Mouse (Mus musculus) forebrain, postnatal 0 days (tissue): Measurements from ENCODE around the gene Olfr1082. TPM values are rescaled to one million over a fixed set of nuclear protein-coding genes. Genes with fewer than 3 reads are reported as not detected.
"Not testable (repeated sequence)": the region's sequence is repeated elsewhere in the genome, so short reads cannot be mapped to it uniquely, and the experiment has no call there.

Experiments used
- ATAC-seq: fragments of 200-750 bp; cut with Nextera tagmentation; 2 replicates; pipeline ENCODE4 v1.8.0; 2017; ENCODE audit warnings: mild to moderate bottlenecking, moderate library complexity
- DNase-seq: peaks from one replicate; pipeline ENCODE4 v3.0.0-alpha.2; 2015
- H3K27ac ChIP-seq: fragments of 300-500 bp; sonication (generic); 2 replicates; pipeline ENCODE4 v1.5.1; 2014; ENCODE audit warnings: low read depth, mild to moderate bottlenecking, antibody characterized with exemption, low read length, moderate library complexity, mixed read lengths
- H3K27me3 ChIP-seq: fragments of 300-500 bp; sonication (generic); 2 replicates; pipeline ENCODE4 v1.6.1; 2014; ENCODE audit warnings: mild to moderate bottlenecking, low read length, mixed read lengths; ENCODE audit not compliant: insufficient read depth
- H3K36me3 ChIP-seq: fragments of 300-500 bp; sonication (generic); 2 replicates; pipeline ENCODE4 v1.6.1; 2014; ENCODE audit warnings: mild to moderate bottlenecking, moderate library complexity; ENCODE audit not compliant: insufficient read depth
- H3K4me1 ChIP-seq: fragments of 300-500 bp; sonication (generic); 2 replicates; pipeline ENCODE4 v1.6.1; 2014; ENCODE audit warnings: antibody characterized with exemption; ENCODE audit not compliant: insufficient read depth
- H3K4me2 ChIP-seq: fragments of 300-500 bp; sonication (generic); 2 replicates; pipeline ENCODE4 v1.6.1; 2014; ENCODE audit warnings: low read depth, mild to moderate bottlenecking, moderate library complexity
- H3K4me3 ChIP-seq: fragments of 300-500 bp; sonication (generic); 2 replicates; pipeline ENCODE4 v1.5.1; 2014; ENCODE audit warnings: low read depth, low read length, mixed read lengths
- H3K9ac ChIP-seq: fragments of 300-500 bp; sonication (generic); 2 replicates; pipeline ENCODE4 v1.6.1; 2014; ENCODE audit warnings: mild to moderate bottlenecking
- H3K9me3 ChIP-seq: fragments of 300-500 bp; sonication (generic); 2 replicates; pipeline ENCODE4 v1.6.1; 2016; ENCODE audit warnings: low read length
- WGBS: fragments of 180-500 bp; shearing (Covaris S2); extraction: QIAGEN DNeasy Blood & Tissue Kit; methylation state at CpG from one replicate; pipeline ENCODE4 v1.1.7; 2014; 5-methylcytosine and 5-hydroxymethylcytosine counted together
- polyA plus RNA-seq: library from polyadenylated mRNA; unstranded; fragments of >200 nt; fragmentation: Nextera tagmentation; extraction: Ambion mirVana; gene quantifications from 2 replicates; pipeline ENCODE4 v1.2.1, GENCODE M21; 2015
- total RNA-seq: library from RNA; depleted of rRNA; stranded (reverse); fragments of >200 nt; gene quantifications from 2 replicates; pipeline ENCODE4 v1.2.3, GENCODE M21; 2014; rRNA removed

Gene Olfr1082
- total RNA-seq (not detected in 2 replicates), polyA plus RNA-seq (not detected in 2 replicates)

GRCm38 (mm10) chr2:86598866-86599265, at the start of gene Olfr1082:
TSS of gene Olfr1082 (minus strand) at chr2:86598966.
- WGBS, result 42% methylated on average over 1 of the region's 1 CpGs
- ATAC-seq, H3K4me2 ChIP-seq, H3K27ac ChIP-seq, H3K9ac ChIP-seq, H3K9me3 ChIP-seq, H3K4me1 ChIP-seq, DNase-seq, H3K4me3 ChIP-seq, H3K27me3 ChIP-seq, H3K36me3 ChIP-seq: not testable (repeated sequence)

GRCm38 (mm10) chr2:86639625-86640024, 40.9 kb upstream of the Olfr1082 start, which contains the start of gene Olfr1084:
TSS of gene Olfr1084 (minus strand) at chr2:86639725.
- not testable (repeated sequence) for H3K9ac ChIP-seq, H3K27me3 ChIP-seq, H3K27ac ChIP-seq, H3K9me3 ChIP-seq, DNase-seq, H3K36me3 ChIP-seq, H3K4me2 ChIP-seq, H3K4me3 ChIP-seq, ATAC-seq, H3K4me1 ChIP-seq
- WGBS, result 88% methylated on average over 1 of the region's 1 CpGs

DNA sequence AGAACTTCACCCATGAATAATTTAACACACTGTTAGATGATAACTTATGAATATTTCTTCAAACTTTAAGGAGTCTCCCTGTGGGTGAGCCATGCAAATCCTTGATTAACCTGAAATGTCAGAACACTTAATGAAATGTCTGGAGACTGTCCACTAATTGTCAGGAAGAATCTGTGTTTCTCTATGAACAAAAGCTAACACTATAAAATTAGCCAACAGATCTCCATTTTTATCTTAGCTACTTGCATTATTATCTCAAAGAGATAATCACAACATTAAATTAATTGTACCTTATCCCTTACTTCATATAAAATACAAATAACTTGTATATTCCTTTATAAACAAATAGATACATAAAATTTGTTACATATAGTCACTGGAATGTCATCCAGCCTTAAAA, 40.6 kb downstream of the Olfr1082 start, which contains the start of gene Olfr1080:
Gene Olfr1080 (minus strand): TSS at position 101 of the 400 bp plus-strand sequence.
- not testable (repeated sequence) for H3K36me3 ChIP-seq, DNase-seq, H3K4me3 ChIP-seq, H3K4me2 ChIP-seq, H3K9me3 ChIP-seq, H3K4me1 ChIP-seq, H3K27me3 ChIP-seq, H3K9ac ChIP-seq, H3K27ac ChIP-seq, ATAC-seq

Other genes with a start within 250 kb of the Olfr1082 start
- not detected in 2 replicates for gene Olfr1055, start 248.7 kb downstream of the Olfr1082 start, total RNA-seq
- not detected in 2 replicates for gene Olfr1055, start 248.7 kb downstream of the Olfr1082 start, polyA plus RNA-seq
- not detected in 2 replicates for gene Olfr1056, start 236.5 kb downstream of the Olfr1082 start, total RNA-seq
- not detected in 2 replicates for gene Olfr1056, start 236.5 kb downstream of the Olfr1082 start, polyA plus RNA-seq
- gene Olfr1057, start 220.6 kb downstream of the Olfr1082 start, total RNA-seq, result not detected in 2 replicates
- gene Olfr1057, start 220.6 kb downstream of the Olfr1082 start, polyA plus RNA-seq, result not detected in 2 replicates
- not detected in 2 replicates for gene Olfr1058, start 210.4 kb downstream of the Olfr1082 start, total RNA-seq
- gene Olfr1058, start 210.4 kb downstream of the Olfr1082 start, polyA plus RNA-seq, result not detected in 2 replicates
- not detected in 2 replicates for gene Olfr1061, start 184.9 kb downstream of the Olfr1082 start, total RNA-seq
- not detected in 2 replicates for gene Olfr1061, start 184.9 kb downstream of the Olfr1082 start, polyA plus RNA-seq
- not detected in 2 replicates for gene Olfr1062, start 172.2 kb downstream of the Olfr1082 start, total RNA-seq
- not detected in 2 replicates for gene Olfr1062, start 172.2 kb downstream of the Olfr1082 start, polyA plus RNA-seq
- gene Olfr1065, start 148.4 kb downstream of the Olfr1082 start, total RNA-seq, result not detected in 2 replicates
- not detected in 2 replicates for gene Olfr1065, start 148.4 kb downstream of the Olfr1082 start, polyA plus RNA-seq
- gene Olfr1066, start 142.7 kb downstream of the Olfr1082 start, total RNA-seq, result not detected in 2 replicates
- gene Olfr1066, start 142.7 kb downstream of the Olfr1082 start, polyA plus RNA-seq, result not detected in 2 replicates
- not detected in 2 replicates for gene Olfr228, start 111.6 kb downstream of the Olfr1082 start, total RNA-seq
- not detected in 2 replicates for gene Olfr228, start 111.6 kb downstream of the Olfr1082 start, polyA plus RNA-seq
- not detected in 2 replicates for gene Olfr1076, start 90.5 kb downstream of the Olfr1082 start, total RNA-seq
- gene Olfr1076, start 90.5 kb downstream of the Olfr1082 start, polyA plus RNA-seq, result not detected in 2 replicates
- gene Olfr1079, start 56.5 kb downstream of the Olfr1082 start, total RNA-seq, result not detected in 2 replicates
- not detected in 2 replicates for gene Olfr1079, start 56.5 kb downstream of the Olfr1082 start, polyA plus RNA-seq
- gene Olfr1080, start 40.7 kb downstream of the Olfr1082 start, total RNA-seq, result not detected in 2 replicates
- gene Olfr1080, start 40.7 kb downstream of the Olfr1082 start, polyA plus RNA-seq, result not detected in 2 replicates
- gene Olfr1084, start 40.8 kb upstream of the Olfr1082 start, total RNA-seq, result not detected in 2 replicates
- not detected in 2 replicates for gene Olfr1084, start 40.8 kb upstream of the Olfr1082 start, polyA plus RNA-seq
- not detected in 2 replicates for gene Olfr1085, start 63.1 kb upstream of the Olfr1082 start, total RNA-seq
- not detected in 2 replicates for gene Olfr1085, start 63.1 kb upstream of the Olfr1082 start, polyA plus RNA-seq
- not detected in 2 replicates for gene Olfr1086, start 81.1 kb upstream of the Olfr1082 start, total RNA-seq
- not detected in 2 replicates for gene Olfr1086, start 81.1 kb upstream of the Olfr1082 start, polyA plus RNA-seq
- not detected in 2 replicates for gene Olfr1087, start 99.4 kb upstream of the Olfr1082 start, total RNA-seq
- not detected in 2 replicates for gene Olfr1087, start 99.4 kb upstream of the Olfr1082 start, polyA plus RNA-seq
- gene Olfr1089, start 134.7 kb upstream of the Olfr1082 start, total RNA-seq, result not detected in 2 replicates
- gene Olfr1089, start 134.7 kb upstream of the Olfr1082 start, polyA plus RNA-seq, result not detected in 2 replicates
- not detected in 2 replicates for gene Olfr1090, start 160.0 kb upstream of the Olfr1082 start, total RNA-seq
- gene Olfr1090, start 160.0 kb upstream of the Olfr1082 start, polyA plus RNA-seq, result not detected in 2 replicates
- gene Olfr1093, start 183.5 kb upstream of the Olfr1082 start, total RNA-seq, result not detected in 2 replicates
- not detected in 2 replicates for gene Olfr1093, start 183.5 kb upstream of the Olfr1082 start, polyA plus RNA-seq
- gene Olfr141, start 211.1 kb upstream of the Olfr1082 start, total RNA-seq, result not detected in 2 replicates
- gene Olfr141, start 211.1 kb upstream of the Olfr1082 start, polyA plus RNA-seq, result not detected in 2 replicates
- gene Olfr1094, start 225.7 kb upstream of the Olfr1082 start, total RNA-seq, result not detected in 2 replicates
- gene Olfr1094, start 225.7 kb upstream of the Olfr1082 start, polyA plus RNA-seq, result not detected in 2 replicates